Mouse (Mus musculus) thymus, adult 2 months (tissue): ENCODE data around the gene Srp14.

ENCODE experiments used
- CTCF ChIP-seq: fragments of 200-500 bp; IDR thresholded peaks from 2 replicates; pipeline ENCODE4 v1.5.1; 2012; ENCODE audit warnings: mild to moderate bottlenecking, control low read depth, low read length, moderate library complexity, borderline replicate concordance; ENCODE audit not compliant: control insufficient read depth, poor library complexity, insufficient read depth; ENCODE audit errors: extremely low read depth
- POLR2A ChIP-seq: fragments of 200-500 bp; IDR thresholded peaks from 2 replicates; pipeline ENCODE4 v1.6.1; 2012; ENCODE audit warnings: mild to moderate bottlenecking, low read length, control low read depth, moderate library complexity; ENCODE audit not compliant: control insufficient read depth, poor library complexity, insufficient read depth; ENCODE audit errors: extremely low read depth

GRCm38 (mm10) chr2:118466601-118467000 is 12.9 kb downstream of the Srp14 start:
- TF ChIP-seq POLR2A, result no peak
- TF ChIP-seq CTCF, result no peak
